Mouse (Mus musculus): ENCODE measurements around the gene Rtp2. TPM values are rescaled to one million over a fixed set of nuclear protein-coding genes. Genes with fewer than 3 reads are reported as not detected.

Rtp2 gene
- polyA plus RNA-seq (2015; fragmentation: Nextera tagmentation; extraction: Ambion mirVana) = not detected in 2 replicates

- WGBS = 84% methylated on average over 11 of the region's 11 CpGs
- Histone ChIP-seq H3K9ac (no peak within 1 kb of the TSS), H3K4me1 (no peaks in the 10 kb centered on the region), H3K4me3 (replicated peaks) (no peak within 1 kb of the TSS), H3K4me2 (no peak within 1 kb of the TSS), H3K36me3 (no peaks in the 10 kb centered on the region), H3K27ac (no peak within 1 kb of the TSS), H3K27me3 (replicated peaks) (no peaks in the 10 kb centered on the region), H3K9me3 (no peaks in the 10 kb centered on the region)
- ATAC-seq (ENCODE audit: insufficient read depth, low FRiP score, low read depth) = no peak
Measured at GRCm38 (mm10) chr16:23932294-23932693, at the start of gene Rtp2. Gene Rtp2, minus strand, starts transcription at chr16:23932394.

GRCm38 (mm10) chr16:23980991-23981720 is 49.0 kb upstream of the Rtp2 start:
- Histone ChIP-seq H3K9me3 (no peaks in the 10 kb centered on the region), H3K9ac (no peak overlapping the region), H3K4me2 (peak overlapping the region; percentile 88), H3K27me3 (replicated peaks) (no peaks in the 10 kb centered on the region), H3K36me3 (no peaks in the 10 kb centered on the region), H3K27ac (no peak overlapping the region), H3K4me3 (replicated peaks) (peak overlapping the region; percentile 46), H3K4me1 (peaks cover 19% of the 10 kb centered on the region)
- ATAC-seq (ENCODE audit: insufficient read depth, low FRiP score, low read depth) = no peak
- 4% methylated on average over 32 of the region's 32 CpGs for WGBS

GRCm38 (mm10) chr16:23980201-23980870 is 48.1 kb upstream of the Rtp2 start:
- Histone ChIP-seq H3K9me3 (no peaks in the 10 kb centered on the region), H3K9ac (no peak overlapping the region), H3K27ac (no peak overlapping the region), H3K4me1 (peaks cover 19% of the 10 kb centered on the region), H3K4me2 (peak overlapping the region; percentile 88), H3K27me3 (replicated peaks) (no peaks in the 10 kb centered on the region), H3K4me3 (replicated peaks) (peak overlapping the region; percentile 46), H3K36me3 (no peaks in the 10 kb centered on the region)
- 23% methylated on average over 11 of the region's 11 CpGs for WGBS
- no peak for ATAC-seq (ENCODE audit: insufficient read depth, low FRiP score, low read depth)

GRCm38 (mm10) chr16:23979446-23979845 is 47.3 kb upstream of the Rtp2 start:
- no peak overlapping the region for H3K4me3 ChIP-seq (replicated peaks)
- H3K4me1 ChIP-seq = peaks cover 19% of the 10 kb centered on the region
- 92% methylated on average over 9 of the region's 9 CpGs for WGBS
- no peak for ATAC-seq (ENCODE audit: insufficient read depth, low FRiP score, low read depth)
- no peaks in the 10 kb centered on the region for H3K9me3 ChIP-seq
- H3K27ac ChIP-seq = no peak overlapping the region
- H3K27me3 ChIP-seq (replicated peaks) = no peaks in the 10 kb centered on the region
- no peaks in the 10 kb centered on the region for H3K36me3 ChIP-seq
- H3K4me2 ChIP-seq = no peak overlapping the region
- H3K9ac ChIP-seq = no peak overlapping the region

- WGBS = 85% methylated on average over 4 of the region's 4 CpGs
Measured at GRCm38 (mm10) chr16:23978495-23978894, 46.3 kb upstream of the Rtp2 start.

GRCm38 (mm10) chr16:23977732-23978131 is 45.5 kb upstream of the Rtp2 start:
- H3K9ac ChIP-seq = no peak overlapping the region
- no peak for ATAC-seq (ENCODE audit: insufficient read depth, low FRiP score, low read depth)
- H3K4me3 ChIP-seq (replicated peaks) = no peak overlapping the region
- H3K9me3 ChIP-seq = no peaks in the 10 kb centered on the region
- no peaks in the 10 kb centered on the region for H3K27me3 ChIP-seq (replicated peaks)
- H3K27ac ChIP-seq = no peak overlapping the region
- no peaks in the 10 kb centered on the region for H3K36me3 ChIP-seq
- H3K4me2 ChIP-seq = no peak overlapping the region
- peaks cover 9% of the 10 kb centered on the region for H3K4me1 ChIP-seq
- WGBS = 85% methylated on average over 3 of the region's 3 CpGs

More at GRCm38 (mm10) chr16:23978495-23978894, 46.3 kb upstream of the Rtp2 start:
- no peaks in the 10 kb centered on the region for H3K9me3 ChIP-seq
- no peaks in the 10 kb centered on the region for H3K27me3 ChIP-seq (replicated peaks)
- H3K27ac ChIP-seq = no peak overlapping the region
- no peak overlapping the region for H3K4me3 ChIP-seq (replicated peaks)
- no peak for ATAC-seq (ENCODE audit: insufficient read depth, low FRiP score, low read depth)
- H3K4me2 ChIP-seq = no peak overlapping the region
- no peak overlapping the region for H3K9ac ChIP-seq
- no peaks in the 10 kb centered on the region for H3K36me3 ChIP-seq
- H3K4me1 ChIP-seq = peaks cover 16% of the 10 kb centered on the region

- no peak for ATAC-seq (ENCODE audit: insufficient read depth, low FRiP score, low read depth)
- no peak overlapping the region for H3K9ac ChIP-seq
- peaks cover 7% of the 10 kb centered on the region; the same call in 1 of the 2 replicates for H3K4me1 ChIP-seq
- WGBS = 91% methylated on average over 2 of the region's 2 CpGs
- H3K36me3 ChIP-seq = no peaks in the 10 kb centered on the region
- no peaks in the 10 kb centered on the region for H3K27me3 ChIP-seq (replicated peaks)
- no peaks in the 10 kb centered on the region for H3K9me3 ChIP-seq
- no peak overlapping the region for H3K4me3 ChIP-seq (replicated peaks)
- no peak overlapping the region for H3K27ac ChIP-seq
- H3K4me2 ChIP-seq = no peak overlapping the region
Measured at GRCm38 (mm10) chr16:23976196-23976595, 44.0 kb upstream of the Rtp2 start.

GRCm38 (mm10) chr16:23973635-23974367 is 41.6 kb upstream of the Rtp2 start:
- Histone ChIP-seq H3K4me2 (no peak overlapping the region), H3K9me3 (no peaks in the 10 kb centered on the region)

GRCm38 (mm10) chr16:23972901-23973300 is 40.7 kb upstream of the Rtp2 start:
- Histone ChIP-seq H3K4me1 (peaks cover 2% of the 10 kb centered on the region; the same call in 1 of the 2 replicates), H3K4me2 (no peak overlapping the region), H3K9me3 (no peaks in the 10 kb centered on the region), H3K36me3 (peaks cover 5% of the 10 kb centered on the region; the same call in 1 of the 2 replicates), H3K4me3 (replicated peaks) (no peak overlapping the region), H3K9ac (no peak overlapping the region), H3K27me3 (replicated peaks) (no peaks in the 10 kb centered on the region), H3K27ac (no peak overlapping the region)
- no peak for ATAC-seq (ENCODE audit: insufficient read depth, low FRiP score, low read depth)
- WGBS = 80% methylated on average over 11 of the region's 11 CpGs

More at GRCm38 (mm10) chr16:23973635-23974367, 41.6 kb upstream of the Rtp2 start:
- Histone ChIP-seq H3K9ac (no peak overlapping the region), H3K4me1 (peaks cover 2% of the 10 kb centered on the region; the same call in 1 of the 2 replicates), H3K27ac (no peak overlapping the region), H3K4me3 (replicated peaks) (no peak overlapping the region), H3K27me3 (replicated peaks) (no peaks in the 10 kb centered on the region), H3K36me3 (no peaks in the 10 kb centered on the region)
- no peak for ATAC-seq (ENCODE audit: insufficient read depth, low FRiP score, low read depth)
- 87% methylated on average over 9 of the region's 9 CpGs for WGBS

- no peaks in the 10 kb centered on the region for H3K9me3 ChIP-seq
- H3K27me3 ChIP-seq (replicated peaks) = no peaks in the 10 kb centered on the region
- H3K9ac ChIP-seq = no peak overlapping the region
- peaks cover 2% of the 10 kb centered on the region; the same call in 1 of the 2 replicates for H3K4me1 ChIP-seq
- peaks cover 9% of the 10 kb centered on the region; the same call in 1 of the 2 replicates for H3K36me3 ChIP-seq
- H3K4me2 ChIP-seq = no peak overlapping the region
- ATAC-seq (ENCODE audit: insufficient read depth, low FRiP score, low read depth) = no peak; the same call in 1 of the 2 replicates
- no peak overlapping the region for H3K27ac ChIP-seq
- no peak overlapping the region for H3K4me3 ChIP-seq (replicated peaks)
- WGBS = 69% methylated on average over 20 of the region's 20 CpGs
Measured at GRCm38 (mm10) chr16:23972126-23972740, 40.0 kb upstream of the Rtp2 start.

GRCm38 (mm10) chr16:23969919-23970318 is 37.7 kb upstream of the Rtp2 start:
- no peak overlapping the region for H3K4me3 ChIP-seq (replicated peaks)
- no peak overlapping the region for H3K9ac ChIP-seq
- H3K4me2 ChIP-seq = no peak overlapping the region
- H3K9me3 ChIP-seq = no peaks in the 10 kb centered on the region
- H3K27me3 ChIP-seq (replicated peaks) = no peaks in the 10 kb centered on the region
- H3K27ac ChIP-seq = no peak overlapping the region
- ATAC-seq (ENCODE audit: insufficient read depth, low FRiP score, low read depth) = no peak
- H3K36me3 ChIP-seq = peaks cover 11% of the 10 kb centered on the region; the same call in 1 of the 2 replicates
- 65% methylated on average over 14 of the region's 14 CpGs for WGBS
- H3K4me1 ChIP-seq = peaks cover 2% of the 10 kb centered on the region; the same call in 1 of the 2 replicates

Data from stomach, embryonic 15.5 days (tissue).